Mouse (Mus musculus) testis, adult 2 months (tissue): ENCODE data around the gene Ncor2.

ENCODE experiments used
- CTCF ChIP-seq: fragments of 200-500 bp; IDR thresholded peaks from 2 replicates; pipeline ENCODE4 v1.5.1; 2012; ENCODE audit warnings: low read depth, mild to moderate bottlenecking, inconsistent platforms, low read length, moderate library complexity; ENCODE audit not compliant: control insufficient read depth, insufficient read depth, insufficient replicate concordance
- POLR2A ChIP-seq: fragments of 200-500 bp; IDR thresholded peaks from 2 replicates; pipeline ENCODE4 v1.6.1; 2012; ENCODE audit warnings: low read depth, mild to moderate bottlenecking, inconsistent platforms, low read length, moderate library complexity; ENCODE audit not compliant: control insufficient read depth

DNA sequence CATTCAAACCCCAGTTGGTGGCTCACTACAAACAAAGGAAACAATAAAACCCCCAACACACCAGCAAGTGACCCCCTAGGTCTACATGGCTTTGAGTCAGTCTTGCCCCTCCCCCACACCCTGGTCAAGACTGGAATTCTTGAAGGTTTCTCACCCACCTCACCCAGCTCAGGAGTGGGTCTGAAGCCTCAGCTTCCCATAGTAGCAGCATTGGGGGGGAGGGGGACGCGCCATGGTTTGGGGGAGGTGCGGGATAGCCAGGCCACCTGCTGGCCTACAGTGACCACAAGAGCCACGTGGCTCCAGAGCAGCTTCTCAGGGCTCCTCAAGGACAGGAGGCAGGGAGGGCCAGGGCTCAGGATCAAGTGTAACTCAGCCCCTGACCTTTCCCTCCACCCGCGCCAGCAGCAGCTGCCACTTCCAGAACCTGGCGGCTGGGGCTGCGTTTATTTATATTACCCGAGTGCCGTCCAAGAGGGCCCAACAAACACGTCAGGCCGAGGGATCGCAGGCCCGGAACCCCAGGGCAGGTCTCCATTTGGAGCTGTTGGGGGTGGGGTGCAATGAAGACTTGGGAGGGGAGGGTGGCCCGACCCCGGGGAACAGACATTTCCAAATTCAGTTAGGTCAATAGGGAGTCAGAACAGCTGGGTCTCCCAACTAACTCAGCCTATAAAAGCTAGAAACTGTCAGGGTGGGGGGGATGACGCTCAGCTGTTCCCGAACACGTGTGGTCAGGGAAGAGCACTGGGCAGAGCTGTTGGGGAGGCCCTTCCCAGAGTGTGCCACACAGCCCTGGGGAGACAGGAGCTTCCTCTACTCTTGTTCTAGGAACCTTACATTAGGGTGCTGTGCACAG is 122.1 kb downstream of the Ncor2 start:
- TF ChIP-seq CTCF, result no peak
- no peak for TF ChIP-seq POLR2A
